Mouse (Mus musculus): Measurements from ENCODE around the gene Cmtm6.

DNA sequence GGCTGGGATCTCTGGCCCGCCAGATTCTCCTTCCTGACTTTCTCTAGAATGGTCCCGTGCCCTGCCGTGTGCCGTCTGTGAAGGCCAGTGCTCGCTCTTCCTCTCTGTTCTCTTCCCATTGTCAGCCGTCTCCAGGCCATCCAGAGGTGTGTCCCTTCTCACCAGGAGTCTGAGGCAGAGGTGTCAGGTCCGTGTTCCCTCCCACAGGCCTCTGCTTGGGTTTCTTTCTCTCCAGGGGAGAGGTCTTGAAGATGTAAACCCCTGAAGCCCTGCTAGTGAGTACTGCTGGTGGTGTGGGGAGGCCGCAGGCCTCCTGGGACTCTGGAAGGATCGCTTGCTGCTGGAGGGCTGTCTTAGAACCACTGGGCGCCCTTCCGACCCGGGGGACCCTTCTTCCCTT, 16.6 kb downstream of the Cmtm6 start:
- no peak for TF ChIP-seq CTCF (IDR thresholded peaks at IDR 0.05; ENCODE audit: extremely low read depth, insufficient read depth, insufficient read length, insufficient replicate concordance)
- no peak for TF ChIP-seq POLR2A (IDR thresholded peaks at IDR 0.05; ENCODE audit: low read depth, low read length)
